Mouse (Mus musculus) embryonic facial prominence, embryonic 10.5 days (tissue): Measurements from ENCODE around the gene Git1. TPM values are rescaled to one million over a fixed set of nuclear protein-coding genes. Genes with fewer than 3 reads are reported as not detected.

ENCODE experiments used
- polyA plus RNA-seq: library from polyadenylated mRNA; unstranded; fragments of >200 nt; fragmentation: Nextera tagmentation; extraction: Ambion mirVana; gene quantifications from 2 replicates; pipeline ENCODE4 v1.2.1, GENCODE M21; 2016

The Git1 gene
- polyA plus RNA-seq, 1 experiment from 2014 or later, result 13.2 TPM

Other genes starting within 250 kb of the Git1 start
- not detected in 2 replicates for gene Coro6, start 31.2 kb upstream of the Git1 start, polyA plus RNA-seq
- gene Ankrd13b, start 3.9 kb upstream of the Git1 start, polyA plus RNA-seq, result 11.8 and 13.1 TPM in 2 replicates
- 5.8 and 6.8 TPM in 2 replicates for gene Abhd15, start 21.6 kb downstream of the Git1 start, polyA plus RNA-seq
- 33.1 and 35.0 TPM in 2 replicates for gene Trp53i13, start 22.4 kb downstream of the Git1 start, polyA plus RNA-seq
- gene Gm10392, start 25.6 kb downstream of the Git1 start, polyA plus RNA-seq, result 0.11 TPM in 2 replicates
- 11.9 and 13.5 TPM in 2 replicates for gene Taok1, start 114.3 kb downstream of the Git1 start, polyA plus RNA-seq
- gene Nufip2, start 192.6 kb downstream of the Git1 start, polyA plus RNA-seq, result 3.9 and 4.7 TPM in 2 replicates
- 0.88 and 2.2 TPM in 2 replicates for gene Cryba1, start 231.7 kb downstream of the Git1 start, polyA plus RNA-seq